Mouse (Mus musculus) kidney, postnatal 0 days (tissue): ENCODE measurements at regions not wholly inside any gene's neighbourhood (a gene's known extent, or its start where the extent isn't known, plus 50 kb on each side); places are given as distances from the start of the nearest gene placed in this dataset.

Experiments
- ATAC-seq: fragments of 200-750 bp; cut with Nextera tagmentation; replicated peaks from 2 replicates; pipeline ENCODE4 v1.8.0; 2017; ENCODE audit warnings: low read depth, moderate number of reproducible peaks, moderate TSS enrichment, moderate library complexity; ENCODE audit not compliant: low FRiP score
- DNase-seq: peaks from one replicate; pipeline ENCODE4 v3.0.0-alpha.2; 2016; ENCODE audit warnings: low spot score
- H3K27ac ChIP-seq: fragments of 300-500 bp; sonication (generic); 2 replicates; pipeline ENCODE4 v1.5.1; 2014; ENCODE audit warnings: mild to moderate bottlenecking
- H3K27me3 ChIP-seq: fragments of 300-500 bp; sonication (generic); 2 replicates; pipeline ENCODE4 v1.6.1; 2014; ENCODE audit warnings: low read length, mixed read lengths; ENCODE audit not compliant: insufficient read depth
- H3K36me3 ChIP-seq: fragments of 300-500 bp; sonication (generic); 2 replicates; pipeline ENCODE4 v1.6.1; 2014; ENCODE audit warnings: low read length, mixed read lengths; ENCODE audit not compliant: insufficient read depth
- H3K4me1 ChIP-seq: fragments of 300-500 bp; sonication (generic); replicated peaks from 2 replicates; pipeline ENCODE4 v1.6.1; 2014; ENCODE audit warnings: antibody characterized with exemption, low read length, mixed read lengths; ENCODE audit not compliant: insufficient read depth
- H3K4me2 ChIP-seq: fragments of 300-500 bp; sonication (generic); 2 replicates; pipeline ENCODE4 v1.6.1; 2014; ENCODE audit warnings: mild to moderate bottlenecking, low read length, moderate library complexity, mixed read lengths
- H3K4me3 ChIP-seq: fragments of 300-500 bp; sonication (generic); replicated peaks from 2 replicates; pipeline ENCODE4 v1.5.1; 2014; ENCODE audit warnings: low read depth, low read length
- H3K9ac ChIP-seq: fragments of 300-500 bp; sonication (generic); 2 replicates; pipeline ENCODE4 v1.6.1; 2014; ENCODE audit warnings: low read depth, low read length
- H3K9me3 ChIP-seq: fragments of 300-500 bp; sonication (generic); replicated peaks from 2 replicates; pipeline ENCODE4 v1.6.1; 2016; ENCODE audit warnings: low read length, inconsistent platforms, mixed read lengths
- CTCF ChIP-seq: IDR thresholded peaks from 2 replicates; pipeline ENCODE4 v1.5.1; 2016; ENCODE audit warnings: antibody characterized with exemption, low read depth, mild to moderate bottlenecking, moderate library complexity
- WGBS: fragments of 180-500 bp; shearing (Covaris S2); extraction: QIAGEN DNeasy Blood & Tissue Kit; methylation state at CpG from one replicate; pipeline ENCODE4 v1.1.7; 2014; 5-methylcytosine and 5-hydroxymethylcytosine counted together

- no peaks in the 10 kb centered on the region for H3K36me3 ChIP-seq
- H3K9me3 ChIP-seq, result peaks cover 7% of the 10 kb centered on the region; the same call in 1 of the 2 replicates
- H3K4me1 ChIP-seq, result no peaks in the 10 kb centered on the region
- no peak overlapping the region for H3K4me3 ChIP-seq
- DNase-seq (no peak), ATAC-seq (no peak)
- WGBS, result 33% methylated on average over 4 of the region's 4 CpGs
- no peak overlapping the region for H3K9ac ChIP-seq
- H3K4me2 ChIP-seq, result no peak overlapping the region
- H3K27ac ChIP-seq, result no peak overlapping the region
- no peaks in the 10 kb centered on the region for H3K27me3 ChIP-seq
- no peak for TF ChIP-seq CTCF
Observed at GRCm38 (mm10) chr9:46581844-46582243, 262.1 kb upstream of the 4931429L15Rik start.

GRCm38 (mm10) chr9:46562301-46562700 lies 242.5 kb upstream of the 4931429L15Rik start:
- no peak overlapping the region for H3K4me3 ChIP-seq
- no peaks in the 10 kb centered on the region for H3K27me3 ChIP-seq
- no peaks in the 10 kb centered on the region for H3K9me3 ChIP-seq
- H3K36me3 ChIP-seq, result no peaks in the 10 kb centered on the region
- ATAC-seq (no peak), DNase-seq (no peak)
- no peak overlapping the region for H3K9ac ChIP-seq
- H3K27ac ChIP-seq, result no peak overlapping the region
- no peak overlapping the region for H3K4me2 ChIP-seq
- H3K4me1 ChIP-seq, result no peaks in the 10 kb centered on the region
- no peak for TF ChIP-seq CTCF
- WGBS, result 90% methylated on average over 4 of the region's 4 CpGs

- DNase-seq (no peak), ATAC-seq (no peak)
- WGBS, result 94% methylated on average over 5 of the region's 5 CpGs
- no peaks in the 10 kb centered on the region for H3K27me3 ChIP-seq
- TF ChIP-seq CTCF, result no peak
- H3K4me2 ChIP-seq, result no peak overlapping the region
- H3K9me3 ChIP-seq, result no peaks in the 10 kb centered on the region
- no peak overlapping the region for H3K27ac ChIP-seq
- no peak overlapping the region for H3K4me3 ChIP-seq
- no peaks in the 10 kb centered on the region for H3K36me3 ChIP-seq
- H3K9ac ChIP-seq, result no peak overlapping the region
- H3K4me1 ChIP-seq, result no peaks in the 10 kb centered on the region
Observed at GRCm38 (mm10) chr9:46558481-46558880, 238.7 kb upstream of the 4931429L15Rik start.

- DNase-seq, result no peak
- 32% methylated on average over 5 of the region's 5 CpGs for WGBS
- H3K27ac ChIP-seq, result no peak overlapping the region
- H3K4me3 ChIP-seq, result no peak overlapping the region
- H3K9ac ChIP-seq, result no peak overlapping the region
- no peaks in the 10 kb centered on the region for H3K9me3 ChIP-seq
- ATAC-seq, result no peak
- H3K36me3 ChIP-seq, result no peaks in the 10 kb centered on the region
- no peaks in the 10 kb centered on the region for H3K27me3 ChIP-seq
- no peak overlapping the region for H3K4me2 ChIP-seq
- TF ChIP-seq CTCF, result no peak
- H3K4me1 ChIP-seq, result no peaks in the 10 kb centered on the region
Observed at GRCm38 (mm10) chr9:46557781-46558180, 238.0 kb upstream of the 4931429L15Rik start.

- DNase-seq (no peak), ATAC-seq (no peak)
- H3K4me3 ChIP-seq, result no peak overlapping the region
- H3K36me3 ChIP-seq, result no peaks in the 10 kb centered on the region
- WGBS, result 63% methylated on average over 6 of the region's 6 CpGs
- no peak overlapping the region for H3K4me2 ChIP-seq
- no peak for TF ChIP-seq CTCF
- no peak overlapping the region for H3K27ac ChIP-seq
- H3K9me3 ChIP-seq, result no peaks in the 10 kb centered on the region
- H3K9ac ChIP-seq, result no peak overlapping the region
- H3K4me1 ChIP-seq, result no peaks in the 10 kb centered on the region
- H3K27me3 ChIP-seq, result no peaks in the 10 kb centered on the region
Observed at GRCm38 (mm10) chr9:46555156-46555555, 235.4 kb upstream of the 4931429L15Rik start.

GRCm38 (mm10) chr9:46554586-46555152 lies 234.9 kb upstream of the 4931429L15Rik start:
- no peak for TF ChIP-seq CTCF
- Histone ChIP-seq H3K27ac (no peak overlapping the region), H3K9me3 (no peaks in the 10 kb centered on the region), H3K9ac (no peak overlapping the region), H3K4me1 (no peaks in the 10 kb centered on the region), H3K36me3 (no peaks in the 10 kb centered on the region), H3K4me2 (no peak overlapping the region), H3K4me3 (no peak overlapping the region), H3K27me3 (no peaks in the 10 kb centered on the region)
- 81% methylated on average over 6 of the region's 6 CpGs for WGBS
- ATAC-seq, result no peak
- DNase-seq, result no peak

GRCm38 (mm10) chr9:46549416-46549815 lies 229.6 kb upstream of the 4931429L15Rik start:
- Histone ChIP-seq H3K4me3 (no peak overlapping the region), H3K27me3 (no peaks in the 10 kb centered on the region), H3K9me3 (no peaks in the 10 kb centered on the region), H3K27ac (no peak overlapping the region), H3K36me3 (no peaks in the 10 kb centered on the region), H3K4me2 (no peak overlapping the region), H3K4me1 (no peaks in the 10 kb centered on the region), H3K9ac (no peak overlapping the region)
- ATAC-seq (no peak), DNase-seq (no peak)
- 44% methylated on average over 4 of the region's 4 CpGs for WGBS
- TF ChIP-seq CTCF, result no peak
